Mouse (Mus musculus) T-cell, adult 2 months (primary cell): Measurements from ENCODE around the gene Ctla2b.
"Not testable (repeated sequence)": the region's sequence is repeated elsewhere in the genome, so short reads cannot be mapped to it uniquely, and the experiment has no call there.

ENCODE experiments used
- DNase-seq: peaks from one replicate; pipeline ENCODE4 v3.0.0; 2022; ENCODE audit warnings: low spot score

Gene Ctla2b

DNA sequence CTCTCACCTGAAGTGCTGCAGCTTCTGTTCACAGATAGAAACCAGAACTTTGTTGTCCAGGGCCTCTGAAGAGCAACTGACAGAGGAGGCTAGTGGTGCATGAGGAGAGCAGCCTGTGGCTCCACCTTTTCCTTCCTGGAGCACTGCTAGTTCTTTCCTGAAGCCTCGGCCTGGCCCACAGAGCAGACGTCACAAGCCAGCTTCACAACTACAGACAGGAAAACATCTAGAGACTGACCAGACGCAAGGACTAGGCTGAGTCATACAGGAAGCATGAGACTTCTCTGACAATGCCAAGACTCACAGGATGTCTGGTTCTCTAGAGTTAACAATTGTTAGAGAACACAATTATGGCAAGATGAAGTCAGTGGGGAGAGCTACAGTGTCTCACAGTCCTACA is at the start of gene Ctla2b:
Ctla2b (minus strand) TSS at position 120 of the 400 bp plus-strand sequence.
- peak; percentile 57 for DNase-seq

DNA sequence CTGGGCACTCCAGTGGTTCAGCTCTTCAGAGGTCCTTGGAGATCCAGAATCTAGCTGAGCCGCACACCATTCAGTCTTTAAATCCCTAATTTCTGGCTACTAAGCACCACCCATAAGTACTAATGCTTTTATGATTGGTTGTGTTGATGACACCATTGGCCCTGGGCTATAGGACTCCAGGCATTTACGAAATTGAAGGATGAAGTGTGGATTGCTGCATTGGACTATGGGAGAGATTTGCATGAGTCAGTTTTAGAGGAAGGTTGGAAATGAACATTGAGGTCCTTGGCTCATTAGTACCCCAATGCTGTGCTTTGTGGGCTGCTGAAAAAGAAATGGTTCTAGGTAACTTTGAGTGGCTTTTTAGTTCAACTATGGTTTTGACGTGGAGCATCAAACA is 44.6 kb upstream of the Ctla2b start, which contains the start of gene Tpbpa:
Tpbpa (minus strand) TSS at position 101 of the 400 bp plus-strand sequence.
- DNase-seq = not testable (repeated sequence)

GRCm38 (mm10) chr13:60936500-60936901 is 39.3 kb upstream of the Ctla2b start, which contains the start of the genes Gm49391 and Ctla2a:
Gene Gm49391 (minus strand): TSS chr13:60936571.
Gene Ctla2a (minus strand): TSS chr13:60936625.
- DNase-seq = peak; percentile 67

DNA sequence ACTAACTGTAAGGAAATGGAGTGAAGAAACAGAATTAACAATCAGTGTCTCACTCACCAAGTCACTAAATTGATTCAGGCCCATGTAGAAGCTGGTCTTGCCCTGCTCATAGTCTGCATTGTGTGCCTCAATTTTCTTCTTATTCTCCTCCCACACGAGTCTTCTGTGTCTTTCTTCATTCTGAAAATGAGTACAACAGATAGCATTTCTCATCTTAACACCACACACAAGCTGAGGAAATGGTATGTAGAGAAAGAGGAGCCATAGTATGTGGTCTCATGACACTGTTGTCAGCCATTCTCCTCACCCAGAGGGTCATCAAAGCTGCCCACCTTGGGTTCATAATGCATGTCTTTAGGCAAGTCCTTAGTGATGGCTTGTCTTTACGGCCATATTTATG is 38.2 kb upstream of the Ctla2b start, which contains the start of gene Gm49393:
Gm49393 (minus strand) TSS at position 101 of the 400 bp plus-strand sequence.
- DNase-seq = not testable (repeated sequence)

DNA sequence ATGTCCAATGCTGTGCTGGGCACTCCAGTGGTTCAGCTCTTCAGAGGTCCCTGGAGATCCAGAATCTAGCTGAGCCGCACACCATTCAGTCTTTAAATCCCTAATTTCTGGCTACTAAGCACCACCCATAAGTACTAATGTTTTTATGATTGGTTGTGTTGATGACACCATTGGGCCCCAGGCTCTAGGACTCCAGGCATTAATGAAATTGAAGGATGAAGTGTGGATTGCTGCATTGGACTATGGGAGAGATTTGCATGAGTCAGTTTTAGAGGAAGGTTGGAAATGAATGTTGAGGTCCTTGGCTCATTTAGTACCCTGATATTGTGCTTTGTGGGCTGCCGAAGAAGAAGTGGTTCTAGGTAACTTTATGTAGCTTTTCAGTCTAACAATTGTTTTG is 7.5 kb upstream of the Ctla2b start, which contains the start of gene Tpbpb:
Tpbpb (minus strand) TSS at position 101 of the 400 bp plus-strand sequence.
- DNase-seq = not testable (repeated sequence)

DNA sequence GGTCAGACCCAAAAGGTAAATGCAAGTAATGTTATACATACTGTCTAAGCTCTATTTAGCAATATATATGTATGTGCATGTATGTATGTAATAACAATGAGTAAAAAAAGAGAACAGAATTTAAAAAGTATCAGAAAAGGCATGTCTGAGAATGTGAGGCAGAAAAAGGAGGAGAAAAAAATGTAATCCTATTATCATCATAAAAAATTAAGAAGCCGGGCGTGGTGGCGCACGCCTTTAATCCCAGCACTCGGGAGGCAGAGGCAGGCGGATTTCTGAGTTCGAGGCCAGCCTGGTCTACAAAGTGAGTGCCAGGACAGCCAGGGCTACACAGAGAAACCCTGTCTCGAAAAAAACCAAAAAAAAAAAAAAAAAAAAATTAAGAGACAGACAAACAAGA is 453 bp downstream of the Ctla2b start, which contains the start of gene Gm49392:
Gm49392 (minus strand) TSS at position 101 of the 400 bp plus-strand sequence.
- not testable (repeated sequence) for DNase-seq

DNA sequence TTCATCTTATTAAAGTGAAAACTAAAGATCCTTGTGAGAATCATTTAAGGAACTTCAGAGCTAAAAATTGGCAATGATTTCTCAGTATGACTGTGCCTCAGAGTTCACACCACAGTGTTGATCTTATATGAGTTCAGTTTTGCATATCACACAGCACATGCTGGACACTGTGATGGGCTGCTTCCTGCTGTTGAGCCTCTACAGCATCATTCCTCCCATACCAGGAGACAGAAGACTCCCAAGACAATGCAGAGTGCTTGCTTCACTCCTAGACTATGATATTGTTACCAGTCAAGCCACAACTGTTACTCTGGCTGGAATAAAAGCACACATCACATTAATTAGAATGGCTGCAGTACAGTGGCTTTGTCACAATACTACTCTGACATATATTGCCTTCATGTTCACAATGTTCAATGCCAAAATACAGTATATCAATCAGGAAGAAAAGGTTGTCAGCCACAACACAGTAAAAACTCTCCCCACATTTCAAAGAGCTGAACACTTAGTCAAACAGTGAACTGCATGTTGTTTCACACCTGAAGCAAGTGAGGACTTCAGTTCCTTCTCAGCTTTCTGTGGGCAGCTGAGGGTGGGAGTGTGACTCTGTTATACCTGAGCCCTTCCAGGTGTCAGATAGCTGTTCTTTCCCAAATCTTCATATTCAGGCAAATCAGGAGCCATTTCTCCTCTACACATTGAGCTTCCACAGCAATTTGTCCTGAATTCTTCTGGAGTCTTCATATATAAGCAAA is 1.7 kb downstream of the Ctla2b start:
- DNase-seq = no peak

DNA sequence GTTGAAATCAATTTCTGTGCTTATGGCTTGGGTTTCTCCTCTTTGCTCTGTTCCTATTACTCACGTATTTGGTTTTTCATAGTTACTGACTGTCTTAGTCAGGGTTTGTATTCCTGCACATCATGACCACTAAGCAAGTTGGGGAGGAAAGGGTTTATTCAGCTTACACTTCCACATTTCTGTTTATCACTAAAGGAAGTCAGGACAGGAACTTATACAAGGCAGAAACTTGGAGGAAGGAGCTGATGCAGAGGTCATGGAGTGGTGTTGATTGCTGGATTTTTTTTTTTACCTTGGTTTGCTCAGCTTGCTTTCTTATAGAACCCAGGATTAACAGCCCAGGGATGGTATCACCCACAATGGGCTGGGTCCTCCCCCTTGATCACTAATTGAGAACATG is 4.9 kb downstream of the Ctla2b start:
- no peak for DNase-seq

GRCm38 (mm10) chr13:60864281-60864680 is 33.0 kb downstream of the Ctla2b start, which contains the start of gene 4930486L24Rik:
Gene 4930486L24Rik (minus strand): TSS chr13:60864475.
- no peak for DNase-seq

GRCm38 (mm10) chr13:60848241-60849120 is 48.8 kb downstream of the Ctla2b start:
- peak; percentile 82 for DNase-seq
